Mouse (Mus musculus) bone marrow macrophage, adult 2 months (primary cell): ENCODE results near the gene Immp2l. TPM values are rescaled to one million over a fixed set of nuclear protein-coding genes. Genes with fewer than 3 reads are reported as not detected.

Experiments
- H3K27ac ChIP-seq: 2 replicates; pipeline ENCODE4 v1.5.1; 2012; ENCODE audit warnings: low read depth, low read length; ENCODE audit not compliant: insufficient read depth
- H3K4me1 ChIP-seq: 2 replicates; pipeline ENCODE4 v1.6.1; 2012; ENCODE audit warnings: low read length; ENCODE audit not compliant: control insufficient read depth, insufficient read depth
- H3K4me3 ChIP-seq: 2 replicates; pipeline ENCODE4 v1.5.1; 2012; ENCODE audit warnings: mild to moderate bottlenecking, low read length, moderate library complexity; ENCODE audit not compliant: insufficient read depth
- CTCF ChIP-seq: IDR thresholded peaks from 2 replicates; pipeline ENCODE4 v1.5.1; 2012; ENCODE audit warnings: low read depth, mild to moderate bottlenecking, low read length, moderate library complexity
- POLR2A ChIP-seq: IDR thresholded peaks from 2 replicates; pipeline ENCODE4 v1.6.1; 2012; ENCODE audit warnings: mild to moderate bottlenecking, low read depth, low read length, borderline replicate concordance
- polyA plus RNA-seq: library from polyadenylated mRNA; stranded (reverse); fragments of >200 nt; gene quantifications from 2 replicates; pipeline ENCODE4 v1.2.4, GENCODE M21; 2012; ENCODE audit not compliant: missing spikeins, insufficient read depth, insufficient read length

Immp2l gene
- polyA plus RNA-seq, 1 experiment, result 2.3 TPM

- no peaks in the 10 kb centered on the region for H3K4me1 ChIP-seq
- TF ChIP-seq CTCF, result no peak
- TF ChIP-seq POLR2A, result no peak
Observed at GRCm38 (mm10) chr12:41526688-41527087, 502.8 kb downstream of the Immp2l start.

GRCm38 (mm10) chr12:41528410-41528809 lies 504.5 kb downstream of the Immp2l start:
- Histone ChIP-seq H3K4me1 (no peaks in the 10 kb centered on the region), H3K4me3 (no peak overlapping the region), H3K27ac (no peak overlapping the region)
- TF ChIP-seq CTCF (no peak), POLR2A (no peak)

More at GRCm38 (mm10) chr12:41526688-41527087, 502.8 kb downstream of the Immp2l start:
- H3K4me3 ChIP-seq, result no peak overlapping the region
- no peak overlapping the region for H3K27ac ChIP-seq

- H3K4me3 ChIP-seq, result no peak overlapping the region
- H3K27ac ChIP-seq, result no peak overlapping the region
- TF ChIP-seq CTCF (no peak), POLR2A (no peak)
- no peaks in the 10 kb centered on the region for H3K4me1 ChIP-seq
Observed at GRCm38 (mm10) chr12:41539989-41540388, 516.1 kb downstream of the Immp2l start.

- Histone ChIP-seq H3K4me3 (no peak overlapping the region), H3K27ac (no peak overlapping the region), H3K4me1 (no peaks in the 10 kb centered on the region)
- no peak for TF ChIP-seq POLR2A
- no peak for TF ChIP-seq CTCF
Observed at GRCm38 (mm10) chr12:41551578-41551977, 527.7 kb downstream of the Immp2l start.

DNA sequence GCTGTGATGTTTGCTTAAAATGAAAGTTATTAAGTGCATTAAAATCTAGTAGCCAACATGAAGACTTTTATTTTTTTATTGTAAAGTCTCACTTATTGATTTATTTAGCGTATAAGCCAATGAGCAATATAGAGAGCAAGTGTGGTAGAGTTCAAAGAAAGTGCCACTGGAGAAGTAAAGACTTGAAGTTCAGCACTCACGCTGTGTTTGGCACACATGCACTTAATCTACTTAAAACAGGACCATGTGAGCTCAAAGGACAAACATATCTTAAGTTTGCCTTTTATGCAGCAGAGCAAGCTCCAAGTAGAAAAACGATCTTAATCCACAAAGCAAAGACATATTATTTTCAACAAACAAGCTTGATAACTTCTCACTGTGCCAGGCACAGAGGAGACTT lies 533.9 kb downstream of the Immp2l start:
- TF ChIP-seq CTCF (no peak), POLR2A (no peak)

GRCm38 (mm10) chr12:41558956-41559735 lies 535.3 kb downstream of the Immp2l start:
- no peak overlapping the region for H3K27ac ChIP-seq
- H3K4me1 ChIP-seq, result no peaks in the 10 kb centered on the region
- TF ChIP-seq POLR2A (no peak), CTCF (no peak)
- H3K4me3 ChIP-seq, result no peak overlapping the region

More for the DNA sequence above, 533.9 kb downstream of the Immp2l start:
- H3K27ac ChIP-seq, result no peak overlapping the region
- no peak overlapping the region for H3K4me3 ChIP-seq
- H3K4me1 ChIP-seq, result no peaks in the 10 kb centered on the region

DNA sequence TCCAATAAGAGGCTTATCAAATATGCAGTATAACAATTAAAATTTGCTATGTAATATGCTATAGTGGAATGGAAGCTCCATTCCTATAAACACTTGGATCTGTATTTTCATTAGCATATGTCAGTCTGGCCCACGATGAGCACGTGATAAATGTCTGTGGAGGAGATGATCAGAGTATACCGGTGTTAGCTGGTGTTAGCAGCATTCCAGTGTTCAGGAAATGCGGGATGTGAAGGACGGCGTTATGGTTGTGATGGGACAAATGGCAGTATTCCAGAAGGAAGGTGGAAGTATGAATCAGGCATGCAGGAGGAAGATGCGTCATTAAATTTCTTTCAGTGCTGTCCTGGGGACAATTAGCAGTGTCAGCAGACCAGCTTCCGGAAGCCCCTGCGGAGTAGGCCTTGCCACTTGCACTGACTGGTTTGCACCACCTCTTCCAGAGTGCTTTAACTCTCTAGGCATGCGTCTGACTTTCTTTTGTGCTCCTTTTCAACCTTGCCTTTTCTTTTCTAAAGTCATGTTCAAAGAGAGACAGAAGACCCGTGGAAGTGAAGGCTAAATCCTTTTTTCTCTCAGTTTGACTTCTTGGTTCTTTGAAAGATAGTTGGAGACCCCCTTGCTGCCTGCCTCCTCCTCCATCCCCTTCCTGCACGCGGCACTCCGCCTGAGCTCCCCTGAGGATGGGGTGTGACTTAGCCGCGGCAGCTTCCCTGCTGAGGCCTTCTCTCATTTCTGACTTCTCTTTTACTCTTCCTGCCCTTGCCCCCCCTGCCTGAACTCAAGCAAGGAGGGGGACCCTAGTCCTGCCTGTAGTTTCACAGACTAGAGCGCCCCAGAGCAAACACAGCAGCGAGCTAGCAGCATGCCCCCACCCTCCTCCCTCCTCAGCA lies 541.9 kb downstream of the Immp2l start:
- TF ChIP-seq POLR2A (no peak), CTCF (no peak)
- H3K27ac ChIP-seq, result no peak overlapping the region
- H3K4me3 ChIP-seq, result no peak overlapping the region
- peaks cover 3% of the 10 kb centered on the region; the same call in 1 of the 2 replicates for H3K4me1 ChIP-seq

- no peak for TF ChIP-seq POLR2A
- H3K4me3 ChIP-seq, result no peak overlapping the region
Observed at GRCm38 (mm10) chr12:41566433-41566794, 542.5 kb downstream of the Immp2l start.

GRCm38 (mm10) chr12:41573754-41574153 lies 549.9 kb downstream of the Immp2l start:
- H3K4me3 ChIP-seq, result no peak overlapping the region
- H3K4me1 ChIP-seq, result no peaks in the 10 kb centered on the region
- no peak overlapping the region for H3K27ac ChIP-seq
- TF ChIP-seq CTCF (no peak), POLR2A (no peak)

More at GRCm38 (mm10) chr12:41566433-41566794, 542.5 kb downstream of the Immp2l start:
- H3K4me1 ChIP-seq, result peaks cover 3% of the 10 kb centered on the region; the same call in 1 of the 2 replicates
- no peak overlapping the region for H3K27ac ChIP-seq

GRCm38 (mm10) chr12:41575221-41575620 lies 551.3 kb downstream of the Immp2l start:
- H3K4me1 ChIP-seq, result no peaks in the 10 kb centered on the region
- no peak overlapping the region for H3K4me3 ChIP-seq
- H3K27ac ChIP-seq, result no peak overlapping the region
- TF ChIP-seq CTCF (no peak), POLR2A (no peak)
